Mouse (Mus musculus) forebrain, postnatal 0 days (tissue): ENCODE results near the gene Nras. TPM values are rescaled to one million over a fixed set of nuclear protein-coding genes. Genes with fewer than 3 reads are reported as not detected.

Experiments used
- ATAC-seq: fragments of 200-750 bp; cut with Nextera tagmentation; 2 replicates; pipeline ENCODE4 v1.8.0; 2017; ENCODE audit warnings: mild to moderate bottlenecking, moderate library complexity
- DNase-seq: peaks from one replicate; pipeline ENCODE4 v3.0.0-alpha.2; 2015
- H3K27ac ChIP-seq: fragments of 300-500 bp; sonication (generic); 2 replicates; pipeline ENCODE4 v1.5.1; 2014; ENCODE audit warnings: low read depth, mild to moderate bottlenecking, antibody characterized with exemption, low read length, moderate library complexity, mixed read lengths
- H3K27me3 ChIP-seq: fragments of 300-500 bp; sonication (generic); 2 replicates; pipeline ENCODE4 v1.6.1; 2014; ENCODE audit warnings: mild to moderate bottlenecking, low read length, mixed read lengths; ENCODE audit not compliant: insufficient read depth
- H3K36me3 ChIP-seq: fragments of 300-500 bp; sonication (generic); 2 replicates; pipeline ENCODE4 v1.6.1; 2014; ENCODE audit warnings: mild to moderate bottlenecking, moderate library complexity; ENCODE audit not compliant: insufficient read depth
- H3K4me1 ChIP-seq: fragments of 300-500 bp; sonication (generic); 2 replicates; pipeline ENCODE4 v1.6.1; 2014; ENCODE audit warnings: antibody characterized with exemption; ENCODE audit not compliant: insufficient read depth
- H3K4me2 ChIP-seq: fragments of 300-500 bp; sonication (generic); 2 replicates; pipeline ENCODE4 v1.6.1; 2014; ENCODE audit warnings: low read depth, mild to moderate bottlenecking, moderate library complexity
- H3K4me3 ChIP-seq: fragments of 300-500 bp; sonication (generic); 2 replicates; pipeline ENCODE4 v1.5.1; 2014; ENCODE audit warnings: low read depth, low read length, mixed read lengths
- H3K9ac ChIP-seq: fragments of 300-500 bp; sonication (generic); 2 replicates; pipeline ENCODE4 v1.6.1; 2014; ENCODE audit warnings: mild to moderate bottlenecking
- H3K9me3 ChIP-seq: fragments of 300-500 bp; sonication (generic); 2 replicates; pipeline ENCODE4 v1.6.1; 2016; ENCODE audit warnings: low read length
- CTCF ChIP-seq: sonication (generic); IDR thresholded peaks from 2 replicates; pipeline ENCODE4 v1.5.1; 2016; ENCODE audit warnings: antibody characterized with exemption, control low read depth, low read depth
- WGBS: fragments of 180-500 bp; shearing (Covaris S2); extraction: QIAGEN DNeasy Blood & Tissue Kit; methylation state at CpG from one replicate; pipeline ENCODE4 v1.1.7; 2014; 5-methylcytosine and 5-hydroxymethylcytosine counted together
- polyA plus RNA-seq: library from polyadenylated mRNA; unstranded; fragments of >200 nt; fragmentation: Nextera tagmentation; extraction: Ambion mirVana; gene quantifications from 2 replicates; pipeline ENCODE4 v1.2.1, GENCODE M21; 2015
- total RNA-seq: library from RNA; depleted of rRNA; stranded (reverse); fragments of >200 nt; gene quantifications from 2 replicates; pipeline ENCODE4 v1.2.3, GENCODE M21; 2014

The Nras gene
- total and polyA plus RNA-seq, 2 experiments from 2014 or later, result 78.2 to 81.9 TPM

GRCm38 (mm10) chr3:103040285-103040684 is 17.8 kb upstream of the Nras start:
- TF ChIP-seq CTCF, result no peak
- no peaks in the 10 kb centered on the region for H3K4me1 ChIP-seq
- H3K9ac ChIP-seq, result no peak overlapping the region
- no peaks in the 10 kb centered on the region for H3K27me3 ChIP-seq
- ATAC-seq, result no peak
- H3K4me3 ChIP-seq, result no peak overlapping the region
- 96% methylated on average over 6 of the region's 6 CpGs for WGBS
- H3K27ac ChIP-seq, result no peak overlapping the region
- peaks cover 42% of the 10 kb centered on the region for H3K36me3 ChIP-seq
- H3K4me2 ChIP-seq, result no peak overlapping the region
- H3K9me3 ChIP-seq, result no peaks in the 10 kb centered on the region
- DNase-seq, result no peak

DNA sequence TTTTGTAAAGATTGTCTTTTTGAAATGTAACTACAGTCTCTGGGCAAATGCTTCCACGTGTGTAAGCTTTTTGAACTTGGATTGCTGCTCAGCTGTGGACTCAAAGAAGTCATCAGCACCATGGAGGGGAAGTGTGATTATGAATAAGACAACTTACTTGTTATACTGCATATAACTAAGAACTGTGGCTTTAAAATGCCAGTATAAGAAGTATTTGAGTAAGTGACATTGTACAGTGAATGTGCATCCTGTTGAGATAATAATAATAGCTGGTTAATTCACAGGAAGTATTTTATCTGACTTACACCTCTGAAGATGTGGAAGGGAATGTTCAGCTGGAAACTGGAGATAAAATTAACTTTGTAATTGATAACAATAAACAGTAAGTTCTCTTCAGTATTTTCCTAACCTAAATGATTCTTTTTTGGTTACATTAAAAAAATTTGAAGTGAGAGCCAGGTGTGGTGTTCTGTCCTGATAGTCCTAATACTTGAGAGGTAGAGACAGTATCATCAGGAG is 17.2 kb upstream of the Nras start:
- Histone ChIP-seq H3K9ac (no peak overlapping the region), H3K36me3 (peaks cover 47% of the 10 kb centered on the region)

DNA sequence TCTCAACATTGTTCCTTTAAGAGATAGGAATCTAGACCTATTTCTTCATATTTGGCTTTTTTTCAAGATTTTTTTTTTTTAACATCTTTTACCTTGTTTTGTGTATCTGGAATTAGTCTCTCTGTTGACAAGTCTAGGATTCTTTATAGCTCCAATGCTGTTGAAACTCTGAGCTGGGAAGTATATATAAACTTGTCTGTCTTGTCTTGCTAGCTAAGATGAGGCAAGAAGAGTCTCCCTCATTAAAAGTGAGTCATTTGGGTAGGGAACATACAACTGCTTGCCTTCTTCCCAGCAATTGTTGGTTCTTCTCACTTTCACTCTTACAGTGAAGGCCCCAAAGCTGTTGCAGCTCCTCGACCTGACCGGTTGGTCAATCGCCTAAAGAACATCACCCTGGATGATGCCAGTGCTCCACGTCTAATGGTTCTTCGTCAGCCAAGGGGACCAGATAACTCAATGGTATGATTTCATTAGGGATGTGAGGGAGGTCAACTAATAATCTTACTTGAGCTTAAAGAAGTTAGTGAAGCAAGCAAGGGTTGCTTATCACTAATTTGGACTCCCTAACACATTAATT is 2.0 kb upstream of the Nras start:
- peaks cover 54% of the 10 kb centered on the region for H3K36me3 ChIP-seq
- no peak for DNase-seq
- no peak overlapping the region for H3K4me2 ChIP-seq
- H3K4me1 ChIP-seq, result peaks cover 7% of the 10 kb centered on the region; the same call in 1 of the 2 replicates
- ATAC-seq, result no peak
- H3K9ac ChIP-seq, result no peak overlapping the region
- WGBS, result 91% methylated on average over 5 of the region's 5 CpGs
- no peak overlapping the region for H3K27ac ChIP-seq
- H3K27me3 ChIP-seq, result no peaks in the 10 kb centered on the region
- H3K9me3 ChIP-seq, result no peaks in the 10 kb centered on the region
- no peak overlapping the region for H3K4me3 ChIP-seq
- no peak for TF ChIP-seq CTCF

More for the DNA sequence above, 17.2 kb upstream of the Nras start:
- no peak for TF ChIP-seq CTCF
- no peak overlapping the region for H3K27ac ChIP-seq
- no peaks in the 10 kb centered on the region for H3K9me3 ChIP-seq
- DNase-seq (no peak), ATAC-seq (no peak)
- H3K27me3 ChIP-seq, result no peaks in the 10 kb centered on the region
- 91% methylated on average over 1 of the region's 1 CpGs for WGBS
- no peaks in the 10 kb centered on the region for H3K4me1 ChIP-seq
- H3K4me3 ChIP-seq, result no peak overlapping the region
- no peak overlapping the region for H3K4me2 ChIP-seq

DNA sequence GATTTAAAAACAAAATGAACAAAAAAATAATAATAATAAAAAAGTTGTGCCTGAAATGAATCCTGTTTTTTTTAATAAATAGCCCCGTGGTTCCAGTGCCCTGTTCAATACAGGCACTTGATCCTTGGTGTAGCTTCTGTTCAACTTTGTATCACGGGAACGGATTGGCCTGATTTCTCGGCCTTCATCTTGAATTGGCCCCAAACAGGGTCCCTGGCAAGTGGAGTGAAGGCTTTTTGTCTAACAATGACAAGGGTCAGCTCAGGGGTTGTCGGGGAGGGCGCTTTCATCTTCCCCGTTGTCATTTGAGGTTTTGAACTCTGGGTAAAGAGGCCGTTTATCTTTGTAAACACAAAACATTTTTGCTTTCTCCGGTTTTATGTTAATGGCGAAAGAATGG is 333 bp upstream of the Nras start:
- TF ChIP-seq CTCF, result no peak
- no peaks in the 10 kb centered on the region for H3K27me3 ChIP-seq
- H3K4me2 ChIP-seq, result peak overlapping the region; percentile 67
- H3K9me3 ChIP-seq, result no peaks in the 10 kb centered on the region
- H3K9ac ChIP-seq, result peak overlapping the region; percentile 81
- ATAC-seq, result peak; percentile 25
- peaks cover 53% of the 10 kb centered on the region for H3K36me3 ChIP-seq
- peak overlapping the region; percentile 78 for H3K4me3 ChIP-seq
- WGBS, result 1% methylated on average over 10 of the region's 10 CpGs
- no peak for DNase-seq
- H3K27ac ChIP-seq, result peak overlapping the region; percentile 96; the same call in 1 of the 2 replicates
- peaks cover 7% of the 10 kb centered on the region; the same call in 1 of the 2 replicates for H3K4me1 ChIP-seq

- Histone ChIP-seq H3K36me3 (peaks cover 56% of the 10 kb centered on the region), H3K4me2 (no peak overlapping the region), H3K9me3 (no peaks in the 10 kb centered on the region), H3K4me1 (no peaks in the 10 kb centered on the region), H3K27me3 (no peaks in the 10 kb centered on the region), H3K27ac (no peak overlapping the region), H3K9ac (no peak overlapping the region), H3K4me3 (no peak overlapping the region)
- no peak for DNase-seq
- no peak for TF ChIP-seq CTCF
- WGBS, result 90% methylated on average over 8 of the region's 8 CpGs
- ATAC-seq, result no peak
Observed at GRCm38 (mm10) chr3:103066927-103067326, 8.8 kb downstream of the Nras start.

DNA sequence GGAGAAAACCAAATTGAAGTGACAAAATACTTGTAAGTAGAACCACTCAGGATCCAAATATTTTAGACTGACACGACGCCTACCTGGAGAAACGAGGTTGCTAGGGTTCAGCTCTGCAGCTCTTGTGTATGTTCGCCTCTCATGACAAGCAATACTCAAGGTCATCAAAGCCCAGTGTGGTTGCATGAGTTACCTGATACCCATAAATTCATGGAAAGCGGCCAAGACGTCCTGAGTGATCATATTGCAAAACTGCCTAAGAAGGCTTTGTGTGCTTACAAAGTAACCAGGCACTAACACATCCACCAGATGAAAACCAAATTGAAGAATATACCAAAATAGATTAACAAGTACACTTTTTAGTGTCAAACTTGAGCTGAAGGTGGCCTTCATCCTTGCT is 10.9 kb downstream of the Nras start:
- H3K4me2 ChIP-seq, result no peak overlapping the region
- H3K4me1 ChIP-seq, result no peaks in the 10 kb centered on the region
- H3K9ac ChIP-seq, result no peak overlapping the region
- no peaks in the 10 kb centered on the region for H3K27me3 ChIP-seq
- H3K27ac ChIP-seq, result no peak overlapping the region
- TF ChIP-seq CTCF, result no peak
- ATAC-seq, result no peak
- no peaks in the 10 kb centered on the region for H3K9me3 ChIP-seq
- WGBS, result 95% methylated on average over 6 of the region's 6 CpGs
- no peak overlapping the region for H3K4me3 ChIP-seq
- no peak for DNase-seq
- H3K36me3 ChIP-seq, result peaks cover 38% of the 10 kb centered on the region

DNA sequence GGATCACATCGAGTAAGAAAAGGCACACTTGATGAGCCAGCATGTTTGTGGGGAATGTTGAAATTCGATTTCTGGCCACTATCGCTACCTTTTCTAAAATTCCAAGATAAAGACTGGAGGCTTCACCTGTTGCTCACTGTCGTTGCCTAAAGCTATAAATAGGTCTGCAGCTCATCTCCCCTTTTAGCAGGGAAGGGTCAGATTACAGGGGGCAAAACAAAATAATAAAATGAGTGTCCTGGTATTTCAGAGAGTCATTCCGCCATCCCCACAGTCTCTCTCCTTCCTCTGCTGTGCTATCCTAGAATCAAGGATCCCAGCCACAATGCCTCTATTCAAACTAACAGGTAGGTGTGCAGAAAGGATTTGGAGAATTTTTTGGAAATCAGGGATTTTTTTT is 15.7 kb downstream of the Nras start, which contains the start of gene Ampd1:
Gene Ampd1, plus strand, starts transcription at position 244 of the 400 bp plus-strand sequence.
- no peaks in the 10 kb centered on the region for H3K4me1 ChIP-seq
- H3K4me2 ChIP-seq, result no peak within 1 kb of the TSS
- H3K27ac ChIP-seq, result no peak within 1 kb of the TSS
- no peak for DNase-seq
- H3K4me3 ChIP-seq, result no peak within 1 kb of the TSS
- H3K27me3 ChIP-seq, result no peaks in the 10 kb centered on the region
- peaks cover 7% of the 10 kb centered on the region; the same call in 1 of the 2 replicates for H3K36me3 ChIP-seq
- H3K9ac ChIP-seq, result no peak within 1 kb of the TSS
- ATAC-seq, result no peak
- WGBS, result 79% methylated on average over 5 of the region's 5 CpGs
- no peak for TF ChIP-seq CTCF
- no peaks in the 10 kb centered on the region for H3K9me3 ChIP-seq
